Mouse (Mus musculus): ENCODE measurements at regions not wholly inside any gene's neighbourhood (a gene's known extent, or its start where the extent isn't known, plus 50 kb on each side); places are given as distances from the start of the nearest gene placed in this dataset.

DNA sequence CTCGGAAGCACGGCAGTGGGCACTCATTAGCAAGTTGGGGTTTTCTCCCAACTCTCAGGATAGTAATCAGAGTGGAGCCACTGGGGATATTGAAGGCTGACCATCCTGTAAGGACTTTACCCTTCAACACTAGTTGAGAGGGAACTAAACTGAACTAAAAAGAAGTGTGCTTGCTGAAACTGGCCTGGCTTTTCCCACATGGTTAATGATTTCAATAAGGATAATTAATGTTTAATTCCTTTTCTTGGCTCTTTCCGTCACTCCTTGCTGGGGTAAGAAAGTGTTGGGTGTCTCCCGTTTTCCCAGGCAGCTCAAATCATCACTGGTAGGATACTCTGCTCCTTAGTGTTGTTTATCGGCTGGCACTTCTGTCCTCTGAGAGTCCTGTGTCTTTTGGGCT, 290.3 kb upstream of the Rnaseh2b start:
- H3K27me3 ChIP-seq (ENCODE audit: control insufficient read depth) = no peaks in the 10 kb centered on the region
- no peaks in the 10 kb centered on the region for H3K4me1 ChIP-seq (ENCODE audit: control insufficient read depth)
- H3K36me3 ChIP-seq (ENCODE audit: control insufficient read depth) = no peaks in the 10 kb centered on the region
- no peak overlapping the region for H3K4me3 ChIP-seq (replicated peaks)
- TF ChIP-seq TAL1 (IDR thresholded peaks at IDR 0.05; ENCODE audit: low read length) (no peak), GATA1 (IDR thresholded peaks at IDR 0.05; ENCODE audit: low read length) (no peak)
- no peaks in the 10 kb centered on the region for H3K9me3 ChIP-seq (ENCODE audit: control insufficient read depth, low read length)

DNA sequence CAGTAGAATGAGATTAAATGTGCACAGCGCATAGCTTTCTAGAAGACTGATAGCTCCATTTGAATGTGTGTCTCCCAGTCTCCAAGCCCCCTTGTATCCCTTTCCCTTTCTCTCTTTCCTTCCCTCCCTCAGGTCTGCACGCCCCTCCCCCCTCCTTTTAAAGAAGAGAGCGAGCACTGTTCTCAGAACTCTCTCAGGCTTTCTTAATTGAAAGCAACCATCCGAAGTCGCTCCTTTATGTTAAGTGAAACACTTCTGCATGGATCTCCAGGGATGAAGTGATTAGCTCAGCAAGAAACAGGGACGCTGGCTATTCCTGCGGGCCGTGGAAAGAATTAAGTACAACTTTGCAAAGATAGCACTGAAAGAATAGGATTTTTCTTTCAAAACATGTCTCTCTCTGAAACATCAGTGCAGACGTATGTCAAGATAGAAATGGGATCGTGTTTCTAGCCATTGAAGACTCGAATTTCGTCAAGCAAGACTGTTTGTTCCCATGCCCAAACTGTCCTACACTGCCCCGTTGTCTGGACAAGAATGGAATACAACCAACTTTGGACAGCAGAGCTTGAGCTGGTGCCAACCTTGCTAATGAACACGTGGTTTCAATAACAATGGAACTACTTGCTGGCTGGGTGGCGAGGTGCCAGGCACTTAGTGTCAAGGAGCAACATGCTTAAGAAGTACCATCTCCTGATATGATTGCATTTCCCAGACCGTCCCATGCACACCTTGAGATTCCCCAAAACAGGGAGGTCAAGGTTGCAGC, 289.2 kb upstream of the Rnaseh2b start:
- H3K4me3 ChIP-seq (replicated peaks) = no peak overlapping the region
- no peaks in the 10 kb centered on the region for H3K9me3 ChIP-seq (ENCODE audit: control insufficient read depth, low read length)
- no peaks in the 10 kb centered on the region for H3K27me3 ChIP-seq (ENCODE audit: control insufficient read depth)
- H3K4me1 ChIP-seq (ENCODE audit: control insufficient read depth) = no peaks in the 10 kb centered on the region
- no peaks in the 10 kb centered on the region for H3K36me3 ChIP-seq (ENCODE audit: control insufficient read depth)
- no peak for TF ChIP-seq TAL1 (IDR thresholded peaks at IDR 0.05; ENCODE audit: low read length)
- no peak for TF ChIP-seq GATA1 (IDR thresholded peaks at IDR 0.05; ENCODE audit: low read length)

GRCm38 (mm10) chr14:62003797-62004196, 288.6 kb upstream of the Rnaseh2b start:
- Histone ChIP-seq H3K4me3 (replicated peaks) (no peak overlapping the region), H3K4me1 (ENCODE audit: control insufficient read depth) (no peaks in the 10 kb centered on the region), H3K36me3 (ENCODE audit: control insufficient read depth) (no peaks in the 10 kb centered on the region), H3K27me3 (ENCODE audit: control insufficient read depth) (no peaks in the 10 kb centered on the region), H3K9me3 (ENCODE audit: control insufficient read depth, low read length) (no peaks in the 10 kb centered on the region)
- TF ChIP-seq GATA1 (IDR thresholded peaks at IDR 0.05; ENCODE audit: low read length) = no peak
- no peak for TF ChIP-seq TAL1 (IDR thresholded peaks at IDR 0.05; ENCODE audit: low read length)

- no peak overlapping the region for H3K4me3 ChIP-seq (replicated peaks)
- TF ChIP-seq GATA1 (IDR thresholded peaks at IDR 0.05; ENCODE audit: low read length) = no peak
- no peak for TF ChIP-seq TAL1 (IDR thresholded peaks at IDR 0.05; ENCODE audit: low read length)
- H3K27me3 ChIP-seq (ENCODE audit: control insufficient read depth) = no peaks in the 10 kb centered on the region
- no peaks in the 10 kb centered on the region for H3K4me1 ChIP-seq (ENCODE audit: control insufficient read depth)
- H3K9me3 ChIP-seq (ENCODE audit: control insufficient read depth, low read length) = peaks cover 2% of the 10 kb centered on the region; the same call in 1 of the 2 replicates
- H3K36me3 ChIP-seq (ENCODE audit: control insufficient read depth) = no peaks in the 10 kb centered on the region
These were observed 283.7 kb upstream of the Rnaseh2b start for GRCm38 (mm10) chr14:62008707-62009106.

DNA sequence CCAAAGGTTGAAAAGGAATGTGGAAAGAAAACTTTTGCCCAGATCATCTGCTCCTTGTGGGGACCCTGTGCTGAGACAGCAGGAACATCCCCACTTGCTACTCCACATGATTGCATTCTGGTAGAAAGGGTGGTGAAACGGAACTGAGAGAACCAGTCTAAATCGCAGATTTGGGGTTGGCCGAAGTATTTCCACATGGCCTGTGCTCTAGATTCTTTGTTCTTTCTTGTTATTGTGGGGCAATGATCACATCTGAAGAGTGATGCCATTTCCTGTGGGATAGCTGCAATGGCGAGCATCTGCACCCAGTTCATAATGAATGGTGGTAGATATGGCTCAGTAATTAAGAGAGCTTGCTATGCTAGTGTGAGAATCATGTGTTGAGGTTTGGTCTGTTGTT, 273.6 kb upstream of the Rnaseh2b start:
- no peak for TF ChIP-seq GATA1 (IDR thresholded peaks at IDR 0.05; ENCODE audit: low read length)
- Histone ChIP-seq H3K4me3 (replicated peaks) (no peak overlapping the region), H3K9me3 (ENCODE audit: control insufficient read depth, low read length) (no peaks in the 10 kb centered on the region), H3K27me3 (ENCODE audit: control insufficient read depth) (no peaks in the 10 kb centered on the region), H3K36me3 (ENCODE audit: control insufficient read depth) (no peaks in the 10 kb centered on the region), H3K4me1 (ENCODE audit: control insufficient read depth) (no peaks in the 10 kb centered on the region)

DNA sequence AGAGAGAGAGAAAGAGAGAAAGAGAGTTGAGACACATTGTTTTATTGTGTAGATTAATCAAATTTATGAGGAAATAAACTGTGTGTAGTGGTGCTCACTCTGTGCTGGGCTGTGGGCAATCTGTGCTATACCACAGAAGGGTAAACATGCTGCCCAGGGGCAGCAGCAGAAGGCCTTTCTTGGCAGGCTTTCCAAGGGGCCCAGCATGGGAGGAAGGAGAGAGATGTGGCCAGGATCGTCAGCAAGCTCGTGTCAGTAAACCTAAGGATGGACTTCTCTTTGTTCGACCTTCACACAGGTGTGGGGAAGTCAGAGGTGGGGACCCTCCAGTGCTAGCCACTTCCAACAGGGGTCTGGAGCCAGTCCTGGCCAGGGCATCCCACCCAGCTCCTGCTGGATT, 271.4 kb upstream of the Rnaseh2b start:
- Histone ChIP-seq H3K27me3 (ENCODE audit: control insufficient read depth) (no peaks in the 10 kb centered on the region), H3K9me3 (ENCODE audit: control insufficient read depth, low read length) (no peaks in the 10 kb centered on the region), H3K4me1 (ENCODE audit: control insufficient read depth) (no peaks in the 10 kb centered on the region), H3K4me3 (replicated peaks) (no peak overlapping the region), H3K36me3 (ENCODE audit: control insufficient read depth) (no peaks in the 10 kb centered on the region)
- TF ChIP-seq GATA1 (IDR thresholded peaks at IDR 0.05; ENCODE audit: low read length) (no peak), TAL1 (IDR thresholded peaks at IDR 0.05; ENCODE audit: low read length) (no peak)

DNA sequence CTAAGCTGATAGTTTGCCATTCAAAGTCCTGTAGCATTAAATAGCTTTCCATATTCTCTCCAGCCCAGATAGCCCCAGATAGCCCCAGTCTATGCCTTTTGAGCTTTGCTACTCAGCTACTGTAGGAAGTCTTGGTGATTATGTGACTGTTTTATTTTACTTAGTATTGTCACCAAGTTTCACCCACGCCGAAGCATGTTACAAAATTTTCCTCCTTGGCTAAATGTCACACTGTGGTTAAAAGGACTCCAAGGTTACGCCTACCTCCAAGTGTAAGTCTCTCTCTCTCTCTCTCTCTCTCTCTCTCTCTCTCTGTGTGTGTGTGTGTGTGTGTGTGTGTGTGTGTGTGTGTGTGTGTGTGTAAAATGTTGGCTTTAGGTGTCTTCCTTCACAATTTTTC, 270.2 kb upstream of the Rnaseh2b start:
- Histone ChIP-seq H3K4me3 (replicated peaks) (no peak overlapping the region), H3K36me3 (ENCODE audit: control insufficient read depth) (no peaks in the 10 kb centered on the region), H3K27me3 (ENCODE audit: control insufficient read depth) (no peaks in the 10 kb centered on the region), H3K4me1 (ENCODE audit: control insufficient read depth) (no peaks in the 10 kb centered on the region), H3K9me3 (ENCODE audit: control insufficient read depth, low read length) (no peaks in the 10 kb centered on the region)
- TF ChIP-seq TAL1 (IDR thresholded peaks at IDR 0.05; ENCODE audit: low read length) = no peak
- no peak for TF ChIP-seq GATA1 (IDR thresholded peaks at IDR 0.05; ENCODE audit: low read length)

DNA sequence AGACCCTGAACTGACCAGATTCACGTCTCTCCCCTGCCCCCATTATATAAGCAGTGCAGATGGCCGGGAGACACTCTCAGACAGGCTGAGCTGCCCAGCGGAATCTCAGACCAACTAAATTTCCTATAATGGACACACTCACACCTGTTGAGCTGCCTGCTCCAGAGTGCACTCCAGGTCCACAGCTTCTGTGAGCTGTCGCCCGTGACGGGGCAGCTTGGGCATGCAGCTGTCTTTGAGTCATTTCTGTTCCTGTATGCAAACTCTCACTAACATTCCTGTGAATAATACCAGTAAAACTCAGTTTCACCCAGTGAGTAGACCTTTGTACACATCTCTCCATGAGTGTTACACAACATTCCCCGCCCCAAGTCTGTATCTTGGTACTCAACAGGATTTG, 269.4 kb upstream of the Rnaseh2b start:
- no peaks in the 10 kb centered on the region for H3K27me3 ChIP-seq (ENCODE audit: control insufficient read depth)

GRCm38 (mm10) chr14:62027751-62028279, 264.6 kb upstream of the Rnaseh2b start:
- no peak overlapping the region for H3K4me3 ChIP-seq (replicated peaks)
- no peaks in the 10 kb centered on the region for H3K27me3 ChIP-seq (ENCODE audit: control insufficient read depth)
- no peaks in the 10 kb centered on the region for H3K4me1 ChIP-seq (ENCODE audit: control insufficient read depth)
- TF ChIP-seq GATA1 (IDR thresholded peaks at IDR 0.05; ENCODE audit: low read length) = no peak
- no peak for TF ChIP-seq TAL1 (IDR thresholded peaks at IDR 0.05; ENCODE audit: low read length)
- H3K9me3 ChIP-seq (ENCODE audit: control insufficient read depth, low read length) = no peaks in the 10 kb centered on the region
- H3K36me3 ChIP-seq (ENCODE audit: control insufficient read depth) = no peaks in the 10 kb centered on the region

More for the DNA sequence above, 269.4 kb upstream of the Rnaseh2b start:
- no peak for TF ChIP-seq TAL1 (IDR thresholded peaks at IDR 0.05; ENCODE audit: low read length)
- TF ChIP-seq GATA1 (IDR thresholded peaks at IDR 0.05; ENCODE audit: low read length) = no peak
- Histone ChIP-seq H3K4me3 (replicated peaks) (no peak overlapping the region), H3K9me3 (ENCODE audit: control insufficient read depth, low read length) (no peaks in the 10 kb centered on the region), H3K4me1 (ENCODE audit: control insufficient read depth) (no peaks in the 10 kb centered on the region), H3K36me3 (ENCODE audit: control insufficient read depth) (no peaks in the 10 kb centered on the region)

Measured in erythroblast, embryonic 14.5 days (primary cell).